Mouse (Mus musculus) embryonic fibroblast, embryonic 13.5 days (primary cell): ENCODE measurements around the gene Mzf1.

Source experiments
- CTCF ChIP-seq: IDR thresholded peaks from 2 replicates; pipeline ENCODE4 v1.5.1; 2011; ENCODE audit warnings: mild to moderate bottlenecking, control low read depth, low read length, moderate library complexity, borderline replicate concordance; ENCODE audit not compliant: insufficient read depth
- POLR2A ChIP-seq: IDR thresholded peaks from 2 replicates; pipeline ENCODE4 v1.6.1; 2011; ENCODE audit warnings: low read depth, mild to moderate bottlenecking, control low read depth, low read length, moderate library complexity

DNA sequence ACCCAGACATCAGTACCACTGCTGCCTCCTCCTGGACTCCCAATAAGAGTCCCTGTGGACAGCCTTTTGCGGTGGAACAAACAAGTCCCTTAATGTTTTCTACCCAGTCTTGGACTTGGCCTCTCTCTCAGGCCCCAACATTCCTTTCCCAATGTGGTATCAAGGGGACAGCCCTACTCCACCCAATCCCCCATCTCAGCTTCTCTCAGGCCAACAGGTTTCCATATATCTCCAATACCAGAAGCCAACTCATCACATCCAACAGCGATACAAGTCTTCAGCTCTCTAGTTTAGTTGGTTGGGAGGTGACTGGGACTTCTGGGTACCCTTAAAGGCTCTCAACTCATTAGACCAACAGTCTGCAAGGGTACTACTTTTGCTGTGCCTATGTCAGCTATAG lies 1.1 kb downstream of the Mzf1 start:
- TF ChIP-seq CTCF (no peak), POLR2A (no peak)
